Comparison of ENCODE assay signal across 13 mouse cellular contexts in the genomic region with DNA sequence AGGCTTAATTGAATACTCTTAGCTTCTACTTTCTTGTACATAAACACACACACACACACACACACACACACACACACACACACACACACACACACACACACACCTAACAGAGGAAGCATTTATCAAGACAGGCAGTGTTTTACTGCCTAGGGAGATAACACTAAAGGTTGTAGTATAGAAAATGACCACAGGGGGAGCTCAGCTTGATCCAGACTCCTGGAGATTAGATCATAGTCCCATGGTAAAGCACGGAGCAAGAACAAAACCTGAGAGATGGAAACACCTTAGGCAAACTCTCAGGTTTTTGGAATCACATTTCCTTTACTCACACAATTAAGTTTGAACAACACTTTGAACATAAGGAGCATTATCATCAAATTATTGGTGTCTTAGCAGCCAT.
DNase-seq lines count a peak whose midpoint lies in the region; ATAC-seq and TF ChIP-seq lines count a peak whose summit lies in the region.
"Had no signal": no experiment of that assay in that cellular context is flagged by ENCODE, and none has a peak within 500 bp of the region (broad histone marks: within the 10 kb centered on the region; RNA-seq: fewer than 3 reads in every experiment).

No protein-coding gene starts in this region.

- DNase-seq in embryo, embryonic 10 days (ENCODE audit: low spot score), result peak; percentile 27
- DNase-seq in embryo, embryonic 9.5 days (ENCODE audit: extremely low spot score), result no peak
- DNase-seq in layer of hippocampus, adult 2 months (ENCODE audit: low spot score in 2 of 2), result no peak
- no peak for DNase-seq in layer of hippocampus, postnatal 10 days (ENCODE audit: low spot score in 2 of 2)
- DNase-seq in NIH3T3 (ENCODE audit: low read depth), result peak; percentile 5
- DNase-seq in liver, embryonic 11.5 days (ENCODE audit: low spot score), result no peak
- DNase-seq in layer of hippocampus, adult 18-20 months (ENCODE audit: low spot score in 2 of 2), result no peak
- DNase-seq: cerebellum, adult 2 months; kidney, postnatal 10 days; lung, postnatal 4 days had no signal

- H3K9me3 ChIP-seq in liver, embryonic 11.5 days (ENCODE audit: control insufficient read depth, low read length), result no peaks in the 10 kb centered on the region
- H3K9me3 ChIP-seq: embryonic facial prominence, embryonic 15.5 days; limb, embryonic 15.5 days had no signal

- no peaks in the 10 kb centered on the region for H3K4me1 ChIP-seq in liver, embryonic 11.5 days (replicated peaks; ENCODE audit: control insufficient read depth, insufficient read depth, low read length)
- H3K4me1 ChIP-seq: embryonic facial prominence, embryonic 15.5 days; limb, embryonic 15.5 days had no signal

- H3K27me3 ChIP-seq in liver, embryonic 11.5 days (replicated peaks; ENCODE audit: control insufficient read depth, insufficient read depth, low read length), result no peaks in the 10 kb centered on the region
- H3K27me3 ChIP-seq: embryonic facial prominence, embryonic 15.5 days; limb, embryonic 15.5 days had no signal

- WGBS in liver, embryonic 11.5 days, result 56% methylated on average over 1 of the region's 1 CpGs

- no peak overlapping the region for H3K9ac ChIP-seq in liver, embryonic 11.5 days (ENCODE audit: low read depth, low read length)
- H3K9ac ChIP-seq: embryonic facial prominence, embryonic 15.5 days; limb, embryonic 15.5 days had no signal

- H3K27ac ChIP-seq in layer of hippocampus, adult 2 months, result no peak overlapping the region
- no peak overlapping the region for H3K27ac ChIP-seq in liver, embryonic 11.5 days (ENCODE audit: low read depth, low read length)
- H3K27ac ChIP-seq: embryonic facial prominence, embryonic 15.5 days; limb, embryonic 15.5 days had no signal

- peak; percentile 54 for TF ChIP-seq CTCF in layer of hippocampus, adult 2 months (conservative IDR thresholded peaks at IDR 0.05)

- H3K4me3 ChIP-seq in layer of hippocampus, adult 2 months, result no peak overlapping the region
- H3K4me3 ChIP-seq in liver, embryonic 11.5 days (ENCODE audit: low read depth, low read length), result no peak overlapping the region
- H3K4me3 ChIP-seq: embryonic facial prominence, embryonic 15.5 days; limb, embryonic 15.5 days had no signal

- H3K4me2 ChIP-seq in liver, embryonic 11.5 days, result no peak overlapping the region
- H3K4me2 ChIP-seq: embryonic facial prominence, embryonic 15.5 days; limb, embryonic 15.5 days had no signal

- H3K36me3 ChIP-seq in liver, embryonic 11.5 days (ENCODE audit: control insufficient read depth, insufficient read depth, low read length), result no peaks in the 10 kb centered on the region
- H3K36me3 ChIP-seq: embryonic facial prominence, embryonic 15.5 days; limb, embryonic 15.5 days had no signal

- peak; percentile 74; the same call in 1 of the 2 replicates for ATAC-seq in megakaryocyte-erythroid progenitor cell, adult 5-6 weeks (replicated peaks; ENCODE audit: low FRiP score, low TSS enrichment, poor library complexity, severe bottlenecking)
- ATAC-seq in liver, embryonic 11.5 days (replicated peaks; ENCODE audit: low FRiP score), result no peak

Comparison
In these comparisons a context has a peak if more than half of its experiments do, and no peak if none do; other contexts are left out.
1. DNase-seq: peak in embryo, embryonic 10 days (single experiment) and NIH3T3 (single experiment); none in embryo, embryonic 9.5 days (single experiment), layer of hippocampus, adult 2 months (0 of 2), layer of hippocampus, postnatal 10 days (0 of 2), liver, embryonic 11.5 days (single experiment) and layer of hippocampus, adult 18-20 months (0 of 2).